Mouse (Mus musculus) hindbrain, embryonic 11.5 days (tissue): ENCODE data around the gene Scaf8. TPM values are rescaled to one million over a fixed set of nuclear protein-coding genes. Genes with fewer than 3 reads are reported as not detected.
"Not testable (repeated sequence)": the region's sequence is repeated elsewhere in the genome, so short reads cannot be mapped to it uniquely, and the experiment has no call there.

Experiments used
- ATAC-seq: fragments of 200-750 bp; cut with Nextera tagmentation; 2 replicates; pipeline ENCODE4 v1.8.0; 2017; ENCODE audit warnings: mild to moderate bottlenecking, moderate TSS enrichment, moderate library complexity; ENCODE audit not compliant: low FRiP score
- DNase-seq: peaks from one replicate; pipeline ENCODE4 v3.0.0-alpha.2; 2015; ENCODE audit warnings: low spot score
- H3K27ac ChIP-seq: fragments of 300-500 bp; sonication (generic); 2 replicates; pipeline ENCODE4 v1.5.1; 2014; ENCODE audit warnings: mild to moderate bottlenecking, low read depth, low read length
- H3K27me3 ChIP-seq: fragments of 300-500 bp; sonication (generic); 2 replicates; pipeline ENCODE4 v1.6.1; 2014; ENCODE audit warnings: mild to moderate bottlenecking, low read length, moderate library complexity, mixed read lengths; ENCODE audit not compliant: control insufficient read depth, insufficient read depth
- H3K36me3 ChIP-seq: fragments of 300-500 bp; sonication (generic); 2 replicates; pipeline ENCODE4 v1.6.1; 2014; ENCODE audit warnings: mild to moderate bottlenecking, low read length, moderate library complexity, mixed read lengths; ENCODE audit not compliant: control insufficient read depth, insufficient read depth
- H3K4me1 ChIP-seq: fragments of 300-500 bp; sonication (generic); replicated peaks from 2 replicates; pipeline ENCODE4 v1.6.1; 2014; ENCODE audit warnings: low read length, mixed read lengths; ENCODE audit not compliant: control insufficient read depth, insufficient read depth
- H3K4me2 ChIP-seq: fragments of 300-500 bp; sonication (generic); replicated peaks from 2 replicates; pipeline ENCODE4 v1.6.1; 2014; ENCODE audit warnings: mild to moderate bottlenecking, low read depth, low read length
- H3K4me3 ChIP-seq: fragments of 300-500 bp; sonication (generic); 2 replicates; pipeline ENCODE4 v1.5.1; 2014; ENCODE audit warnings: low read depth, low read length
- H3K9ac ChIP-seq: fragments of 300-500 bp; sonication (generic); 2 replicates; pipeline ENCODE4 v1.6.1; 2014; ENCODE audit warnings: low read depth, low read length
- H3K9me3 ChIP-seq: fragments of 300-500 bp; sonication (generic); 2 replicates; pipeline ENCODE4 v1.6.1; 2016; ENCODE audit warnings: low read length; ENCODE audit not compliant: control insufficient read depth
- WGBS: fragments of 180-500 bp; shearing (Covaris S2); extraction: QIAGEN DNeasy Blood & Tissue Kit; methylation state at CpG from one replicate; pipeline ENCODE4 v1.1.7; 2014; 5-methylcytosine and 5-hydroxymethylcytosine counted together
- polyA plus RNA-seq: library from polyadenylated mRNA; unstranded; fragments of >200 nt; fragmentation: Nextera tagmentation; extraction: Ambion mirVana; gene quantifications from 2 replicates; pipeline ENCODE4 v1.2.1, GENCODE M21; 2014

Gene Scaf8
- 24.3 and 25.9 TPM in 2 replicates for polyA plus RNA-seq

DNA sequence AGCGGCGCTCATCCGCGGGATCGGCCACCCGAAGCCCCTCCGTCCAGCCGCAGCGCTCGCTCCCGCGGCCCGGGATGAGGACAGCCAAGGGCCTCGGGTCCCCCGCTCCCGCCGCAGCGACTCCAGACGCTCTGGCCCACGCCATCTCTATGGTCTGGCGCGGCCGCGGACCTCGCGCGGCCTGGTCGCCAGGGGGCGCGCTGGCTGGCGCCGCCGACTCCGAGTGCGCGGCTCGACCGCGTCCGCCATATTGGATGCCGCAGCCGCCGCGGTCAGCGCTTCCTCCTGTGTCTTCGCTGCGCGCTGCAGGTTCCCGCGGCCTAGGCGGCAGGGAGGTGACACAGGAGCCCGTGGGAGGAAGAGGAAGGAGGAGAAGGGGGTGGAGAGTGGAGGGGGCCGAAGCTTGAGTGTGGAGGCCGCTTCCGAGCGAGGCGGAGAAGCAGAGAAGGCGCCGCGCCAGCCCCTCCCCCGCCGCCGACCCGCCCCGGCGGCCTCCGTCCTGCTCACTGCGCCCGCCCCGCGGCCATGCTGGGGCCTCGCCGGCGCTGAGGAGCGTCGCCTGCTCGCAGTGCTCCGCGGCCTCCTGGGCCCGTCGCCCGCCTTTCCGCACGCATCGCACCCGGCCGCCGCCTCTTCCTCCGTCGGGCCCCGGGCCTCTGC, at the start of gene Scaf8:
TSS of gene Scaf8 (plus strand) at position 253 of the 660 bp plus-strand sequence.
- Histone ChIP-seq H3K4me1 (no peaks in the 10 kb centered on the region), H3K4me3 (peak within 1 kb of the TSS; percentile 98), H3K36me3 (no peaks in the 10 kb centered on the region), H3K4me2 (peak within 1 kb of the TSS; percentile 54), H3K9me3 (no peaks in the 10 kb centered on the region), H3K27me3 (no peaks in the 10 kb centered on the region), H3K27ac (peak within 1 kb of the TSS; percentile 99), H3K9ac (peak within 1 kb of the TSS; percentile 96)
- ATAC-seq, result peak; percentile 97
- peak; percentile 96 for DNase-seq
- 1% methylated on average over 64 of the region's 91 CpGs for WGBS

DNA sequence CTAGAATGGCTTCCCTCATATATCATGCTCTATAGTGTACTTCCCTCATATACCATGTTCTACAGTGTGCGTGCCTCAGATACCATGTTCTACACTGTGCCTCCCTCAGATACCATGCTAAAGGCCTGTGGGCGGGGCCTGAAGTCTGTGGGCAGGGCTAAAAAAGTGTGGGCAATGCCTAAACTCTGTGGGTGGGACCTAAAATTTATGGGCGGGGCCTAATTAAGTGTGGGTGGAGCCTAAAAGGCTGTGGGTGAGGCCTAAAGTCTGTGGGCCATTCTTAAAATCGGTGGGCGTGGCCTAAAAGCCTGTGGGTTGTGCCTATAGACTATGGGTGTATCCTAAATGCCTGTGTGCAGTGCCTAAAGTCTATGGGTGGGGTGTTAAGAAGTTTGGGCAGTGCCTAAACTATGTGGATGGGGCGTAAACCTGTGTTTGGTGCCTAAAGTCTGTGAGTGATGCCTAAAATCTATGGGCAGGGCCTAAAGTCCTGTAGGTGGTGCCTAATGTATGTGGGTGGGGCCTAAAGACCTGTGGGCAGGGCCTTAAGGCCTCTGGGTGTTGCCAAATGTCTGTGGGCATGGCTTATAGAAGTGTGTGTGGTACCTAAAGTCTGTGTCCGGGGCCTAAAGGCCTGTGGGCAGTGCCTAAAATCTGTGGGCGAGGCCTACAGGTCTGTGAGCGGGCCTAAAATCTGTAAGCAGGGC, 39.5 kb upstream of the Scaf8 start:
- Histone ChIP-seq H3K4me3 (no peak overlapping the region), H3K36me3 (peaks cover 17% of the 10 kb centered on the region), H3K27me3 (no peaks in the 10 kb centered on the region), H3K9ac (no peak overlapping the region), H3K27ac (no peak overlapping the region), H3K9me3 (peaks cover 8% of the 10 kb centered on the region; the same call in 1 of the 2 replicates), H3K4me2 (no peak overlapping the region), H3K4me1 (no peaks in the 10 kb centered on the region)
- no peak for ATAC-seq
- 92% methylated on average over 9 of the region's 9 CpGs for WGBS
- no peak for DNase-seq

DNA sequence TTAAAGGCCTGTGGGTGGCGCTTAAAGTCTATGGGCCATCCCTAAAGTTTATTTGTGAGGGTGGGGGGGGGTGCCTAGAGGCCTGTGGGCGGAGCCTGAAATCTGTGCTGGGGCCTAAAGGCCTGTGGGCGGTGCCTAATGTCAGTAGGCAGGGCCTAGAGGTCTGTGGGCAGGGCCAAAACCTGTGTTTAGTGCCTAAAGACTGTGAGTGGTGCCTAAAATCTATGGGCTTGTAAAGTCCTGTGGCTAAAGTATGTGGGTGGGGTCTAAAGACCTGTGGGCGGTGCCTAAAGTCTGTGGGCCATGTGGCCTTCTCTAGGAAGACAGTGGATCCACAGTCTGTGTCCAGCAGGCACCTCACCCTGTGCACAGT, 38.9 kb upstream of the Scaf8 start:
- H3K4me2 ChIP-seq, result no peak overlapping the region
- H3K27ac ChIP-seq, result no peak overlapping the region
- H3K27me3 ChIP-seq, result no peaks in the 10 kb centered on the region
- no peak overlapping the region for H3K9ac ChIP-seq
- H3K4me3 ChIP-seq, result no peak overlapping the region
- DNase-seq (no peak), ATAC-seq (no peak)
- WGBS, result 92% methylated on average over 4 of the region's 4 CpGs
- peaks cover 17% of the 10 kb centered on the region for H3K36me3 ChIP-seq
- no peaks in the 10 kb centered on the region for H3K4me1 ChIP-seq
- H3K9me3 ChIP-seq, result peaks cover 8% of the 10 kb centered on the region; the same call in 1 of the 2 replicates

DNA sequence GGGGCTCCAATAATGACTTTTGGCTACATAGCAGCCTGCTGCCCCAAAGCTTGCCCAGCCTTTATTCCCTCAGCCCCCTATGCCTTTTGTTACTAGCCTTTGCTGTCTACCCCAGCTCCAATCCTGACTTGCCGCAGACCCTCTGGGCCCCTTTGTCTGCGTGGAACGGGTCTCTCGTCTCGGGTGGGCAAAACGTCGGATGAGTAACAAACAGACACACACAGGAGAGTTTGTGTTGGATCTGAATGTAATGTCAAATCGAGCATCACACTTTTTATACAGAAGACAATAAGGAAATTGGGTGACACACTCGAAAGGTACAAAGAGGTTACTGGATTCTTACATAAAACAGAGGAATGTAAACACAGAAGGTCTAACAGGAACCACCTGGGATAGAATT, 36.8 kb upstream of the Scaf8 start:
- not testable (repeated sequence) for H3K9ac ChIP-seq, H3K4me1 ChIP-seq, ATAC-seq, DNase-seq, H3K4me3 ChIP-seq, H3K27me3 ChIP-seq, H3K27ac ChIP-seq, H3K9me3 ChIP-seq, H3K4me2 ChIP-seq
- H3K36me3 ChIP-seq, result peaks cover 12% of the 10 kb centered on the region
- WGBS, result 95% methylated on average over 9 of the region's 9 CpGs

DNA sequence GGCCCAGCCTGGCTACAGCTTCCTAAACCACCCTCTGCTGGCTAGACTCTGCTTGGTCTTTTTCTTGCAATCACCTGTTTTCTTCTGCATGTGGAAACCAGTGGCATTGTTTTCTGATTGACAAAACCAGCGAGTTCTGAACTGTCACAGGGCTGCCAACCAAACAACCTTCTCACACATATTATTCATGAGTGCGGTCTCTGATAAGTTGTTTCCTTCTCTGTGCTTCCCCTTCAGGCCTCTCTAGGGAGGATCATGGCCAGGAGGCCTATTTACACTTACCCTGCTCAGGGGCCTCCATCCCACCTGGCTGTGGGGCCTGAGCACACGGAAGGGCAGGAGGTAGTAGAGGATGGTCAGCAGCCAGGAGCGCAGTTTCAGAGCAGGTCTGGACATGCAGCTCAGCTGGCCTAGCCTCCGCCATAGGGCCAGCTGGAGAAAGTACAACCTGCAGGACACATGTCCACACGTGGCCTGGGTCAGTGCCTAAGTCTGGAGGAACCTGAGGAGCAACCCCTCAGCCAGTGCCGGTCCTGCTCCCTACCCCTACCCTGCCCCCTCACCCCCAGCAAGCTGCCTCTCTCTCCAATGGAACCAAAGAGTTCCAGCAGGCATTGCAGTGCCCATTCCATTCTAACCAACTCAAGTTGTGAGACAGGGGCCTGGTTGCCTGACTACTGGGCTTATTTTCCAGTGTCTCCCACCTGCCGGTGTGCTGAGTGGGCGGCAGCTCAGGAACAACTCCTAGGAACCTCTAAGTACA, 34.0 kb upstream of the Scaf8 start:
- 82% methylated on average over 7 of the region's 9 CpGs for WGBS
- H3K27me3 ChIP-seq, result not testable (repeated sequence)

DNA sequence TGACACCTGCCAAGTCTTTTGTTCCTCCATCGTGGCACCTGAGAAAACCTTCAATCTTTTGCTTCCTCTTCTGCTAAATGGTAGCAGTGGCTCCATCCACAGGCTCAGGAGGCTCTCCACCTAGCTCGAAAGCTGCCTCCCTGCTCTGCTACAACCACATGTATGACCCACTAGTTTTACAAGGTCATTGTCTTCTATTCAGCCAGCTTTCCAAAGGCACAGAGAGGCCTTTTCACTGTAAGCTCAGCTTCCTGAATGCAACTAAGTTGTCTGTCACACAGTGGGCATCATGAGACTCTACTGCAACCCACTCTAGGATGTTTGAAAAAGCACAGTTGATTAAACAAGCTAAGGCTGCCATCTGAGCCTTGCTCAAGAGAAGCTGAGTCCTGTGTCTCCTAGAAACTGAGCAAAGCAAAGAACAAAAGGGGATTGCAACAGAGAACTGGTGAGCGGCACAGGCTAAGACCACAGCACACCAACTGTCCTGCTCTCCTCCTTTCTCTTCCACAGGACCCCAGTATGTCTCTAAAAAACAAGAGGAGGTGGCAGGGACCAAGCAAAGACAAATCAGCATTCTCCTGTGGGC, 33.2 kb upstream of the Scaf8 start:
- WGBS, result 79% methylated on average over 2 of the region's 3 CpGs
- not testable (repeated sequence) for H3K27me3 ChIP-seq, DNase-seq, H3K27ac ChIP-seq, H3K4me3 ChIP-seq, H3K36me3 ChIP-seq, H3K4me2 ChIP-seq, H3K9ac ChIP-seq, H3K4me1 ChIP-seq, H3K9me3 ChIP-seq
- ATAC-seq, result peak; percentile 65

More for the DNA sequence above, 34.0 kb upstream of the Scaf8 start:
- H3K9me3 ChIP-seq, H3K9ac ChIP-seq, H3K27ac ChIP-seq, ATAC-seq, H3K4me1 ChIP-seq, H3K4me2 ChIP-seq, H3K4me3 ChIP-seq, H3K36me3 ChIP-seq, DNase-seq: not testable (repeated sequence)

DNA sequence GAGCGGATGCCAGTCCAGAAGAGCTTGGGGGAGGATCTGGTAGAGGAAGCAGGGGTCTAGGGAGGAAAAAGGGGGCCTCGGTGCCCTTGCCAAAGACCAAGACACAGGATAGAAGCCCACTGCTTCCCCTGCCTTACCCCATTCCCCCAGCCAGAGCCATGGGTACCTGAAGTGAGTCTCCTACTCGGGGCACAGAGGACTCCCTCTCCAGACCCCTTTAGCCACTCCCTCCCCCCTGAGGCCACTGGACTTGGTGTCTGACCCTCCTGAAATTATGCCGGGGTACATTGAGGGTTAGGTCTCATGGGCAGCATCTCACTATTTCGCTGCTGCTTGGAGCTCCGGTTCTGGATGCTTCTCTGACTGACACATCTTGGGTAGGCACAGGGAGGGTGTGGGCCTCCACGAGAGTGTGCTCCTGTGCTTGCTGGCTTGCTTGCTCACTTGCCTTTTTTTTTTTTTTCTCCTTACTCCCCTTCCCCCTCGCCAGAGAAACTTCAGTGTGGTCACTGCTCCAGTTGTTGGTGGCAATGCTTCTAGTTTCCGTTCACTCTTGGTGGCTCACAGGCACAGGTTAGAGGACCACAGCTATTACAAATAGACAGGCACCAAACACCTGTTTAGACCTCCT, 32.5 kb upstream of the Scaf8 start:
- H3K9ac ChIP-seq, H3K9me3 ChIP-seq, H3K27ac ChIP-seq, H3K27me3 ChIP-seq, H3K36me3 ChIP-seq, H3K4me3 ChIP-seq, H3K4me2 ChIP-seq, H3K4me1 ChIP-seq: not testable (repeated sequence)
- peak; percentile 14 for DNase-seq
- WGBS, result 87% methylated on average over 6 of the region's 9 CpGs
- peak; percentile 72 for ATAC-seq
